Mouse (Mus musculus): ENCODE data around the gene 1700088E04Rik. TPM values are rescaled to one million over a fixed set of nuclear protein-coding genes. Genes with fewer than 3 reads are reported as not detected.

1700088E04Rik gene
- total RNA-seq (2021), result 10 to 100 TPM; 10.8 to 13.3 TPM
- long read RNA-seq, experiment 1, transcript 1700088E04Rik-211 (6 exons, 691 nt), result major isoform, 5 of 14 reads
- long read RNA-seq, experiment 1, partial matches to known transcripts, result 3 of 14 reads
- long read RNA-seq, experiment 1, other reads (novel, unspliced or antisense), result 1 of 14 reads
- long read RNA-seq, experiment 2, partial matches to known transcripts, result 0 of 7 reads
- long read RNA-seq, experiment 2, other reads (novel, unspliced or antisense), result 4 of 7 reads

- intact Hi-C loops (cut with DNase I), result loop anchor here (10.0 kb wide), 1 partner anchor 46 kb away; no protein-coding TSS in a partner anchor
- DNase-seq (ENCODE audit: low spot score in 2 of 2), result peak; percentile 94 to 97
These were observed at the start of gene 1700088E04Rik, which contains the start of gene Polr2f for GRCm38 (mm10) chr15:79140866-79141565. 1700088E04Rik (minus strand) TSS chr15:79141253. Polr2f (plus strand) TSS chr15:79141009.

GRCm38 (mm10) chr15:79187819-79188218, 46.8 kb upstream of the 1700088E04Rik start:
- no peak for DNase-seq (ENCODE audit: low spot score in 2 of 2)
- intact Hi-C loops (cut with DNase I), result no loop called here

DNA sequence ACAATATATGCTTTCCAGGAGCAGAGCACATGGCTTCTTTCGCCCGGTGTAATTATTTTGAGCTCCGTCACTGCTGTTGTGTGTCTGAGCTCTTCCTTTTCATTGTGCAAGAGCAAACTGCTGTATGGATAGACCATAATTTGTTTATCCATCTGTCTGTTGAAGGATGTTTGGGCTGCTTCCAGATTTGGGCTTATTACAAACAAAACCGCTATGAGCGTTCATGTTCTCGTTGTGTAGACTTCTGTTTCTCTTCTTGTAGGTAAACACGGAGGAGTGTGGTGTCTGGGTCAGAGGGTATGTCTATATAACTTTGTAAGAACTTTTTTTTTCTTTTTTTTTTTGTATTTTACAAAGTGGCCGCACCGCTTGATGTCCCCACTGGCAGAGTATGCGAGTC, 44.2 kb upstream of the 1700088E04Rik start:
- no peak for DNase-seq (ENCODE audit: low spot score in 2 of 2)
- intact Hi-C loops (cut with DNase I), result no loop called here

GRCm38 (mm10) chr15:79176905-79177304, 35.9 kb upstream of the 1700088E04Rik start:
- intact Hi-C loops (cut with DNase I), result no loop called here
- no peak for DNase-seq (ENCODE audit: low spot score in 2 of 2)

DNA sequence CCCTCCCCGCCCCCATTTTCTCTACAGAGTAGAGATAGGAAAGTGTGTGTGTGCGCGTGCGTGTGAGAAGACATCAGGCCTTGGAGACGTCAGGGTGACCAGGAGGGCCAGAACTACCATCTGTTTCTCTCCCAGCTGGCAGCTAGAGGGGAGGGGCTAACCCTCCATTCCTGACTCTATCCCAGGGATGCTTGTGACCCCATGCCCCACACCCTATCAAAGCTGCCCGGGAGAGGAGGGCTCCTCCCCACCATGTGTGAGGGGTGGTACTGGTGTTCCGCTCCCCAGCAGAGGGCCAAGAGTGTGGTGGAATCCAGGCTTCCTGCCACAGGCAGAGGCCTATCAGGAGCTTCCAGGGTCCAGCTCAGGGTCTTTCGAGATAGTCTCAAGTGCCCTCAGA, 25.7 kb upstream of the 1700088E04Rik start:
- intact Hi-C loops (cut with DNase I), result loop anchor here (10.0 kb wide), 1 partner anchor 48 kb away; no protein-coding TSS in a partner anchor
- no peak for DNase-seq (ENCODE audit: low spot score in 2 of 2)

GRCm38 (mm10) chr15:79165140-79165539, 24.1 kb upstream of the 1700088E04Rik start, which contains the start of gene Sox10:
Sox10 (minus strand) TSS chr15:79165240.
- intact Hi-C loops (cut with DNase I), result loop anchor here (10.0 kb wide), 1 partner anchor 50 kb away; no protein-coding TSS in a partner anchor
- no peak for DNase-seq (ENCODE audit: low spot score in 2 of 2)

DNA sequence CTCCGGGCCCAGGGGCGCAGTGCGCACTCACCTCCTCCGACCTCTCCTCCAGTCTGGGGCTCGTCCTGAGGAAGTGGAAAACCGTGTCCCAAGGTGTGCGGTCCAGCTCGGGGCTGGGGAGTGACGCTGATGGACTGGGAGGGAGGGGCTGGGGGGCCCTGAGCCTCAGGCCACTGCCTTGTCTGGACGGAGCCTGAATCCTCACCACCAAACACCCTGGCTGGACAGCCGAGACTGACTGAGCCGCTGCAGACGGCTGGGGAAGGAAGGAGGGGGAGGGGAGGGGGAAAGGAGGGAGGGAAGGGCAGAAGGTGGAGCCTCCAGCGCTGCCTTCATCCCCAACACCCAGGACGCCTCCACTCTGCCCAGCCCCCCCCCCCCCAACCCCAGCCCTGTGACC, 23.2 kb upstream of the 1700088E04Rik start:
- no peak for DNase-seq (ENCODE audit: low spot score in 2 of 2)
- intact Hi-C loops (cut with DNase I), result loop anchor here (10.0 kb wide), 1 partner anchor 51 kb away; no protein-coding TSS in a partner anchor

DNA sequence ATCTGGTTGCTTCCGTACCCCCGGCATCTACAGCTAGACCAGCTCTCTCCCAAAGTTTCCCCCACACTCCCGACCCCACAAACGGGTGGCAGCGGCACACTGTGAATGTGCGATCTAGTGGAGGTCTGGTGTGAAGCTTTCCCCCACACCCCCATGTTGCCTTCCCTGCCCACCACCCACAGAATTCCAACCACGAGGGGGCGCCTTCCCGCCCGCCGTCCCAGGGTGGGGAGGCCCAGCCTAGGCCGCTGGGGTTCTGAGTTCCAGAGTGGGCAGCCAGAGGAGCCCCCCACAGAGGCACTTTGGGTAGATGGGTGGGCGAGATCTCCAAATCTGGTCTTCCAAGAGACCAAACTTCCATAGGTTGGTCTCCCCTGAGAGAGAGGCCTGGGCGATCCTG, 21.8 kb upstream of the 1700088E04Rik start:
- no peak for DNase-seq (ENCODE audit: low spot score in 2 of 2)
- intact Hi-C loops (cut with DNase I), result loop anchor here (10.0 kb wide), 1 partner anchor 52 kb away; no protein-coding TSS in a partner anchor

DNA sequence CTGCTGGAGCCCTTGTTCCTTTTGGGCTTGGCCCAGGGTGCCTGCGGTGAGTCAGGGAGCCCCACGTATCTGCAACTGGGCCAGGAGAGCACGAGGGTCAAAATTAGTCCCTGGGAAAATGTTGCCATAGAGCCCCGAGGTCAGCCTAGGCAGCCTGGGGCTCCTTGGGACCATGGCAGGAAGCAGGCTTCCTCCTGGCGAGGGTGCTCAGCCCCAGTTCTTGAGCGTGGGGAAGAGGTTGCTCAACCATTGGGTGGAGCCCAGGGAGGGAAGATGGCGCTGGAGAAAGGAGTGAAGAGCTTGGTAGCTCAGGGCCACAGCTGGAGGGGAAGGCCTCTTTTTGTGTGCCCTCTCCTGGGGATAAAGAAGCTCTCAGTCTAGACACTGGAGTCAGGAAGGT, 21.2 kb upstream of the 1700088E04Rik start:
- intact Hi-C loops (cut with DNase I), result loop anchor here (10.0 kb wide), 1 partner anchor 52 kb away; no protein-coding TSS in a partner anchor
- no peak for DNase-seq (ENCODE audit: low spot score in 2 of 2)

GRCm38 (mm10) chr15:79155572-79155971, 14.5 kb upstream of the 1700088E04Rik start:
- intact Hi-C loops (cut with DNase I), result no loop called here

DNA sequence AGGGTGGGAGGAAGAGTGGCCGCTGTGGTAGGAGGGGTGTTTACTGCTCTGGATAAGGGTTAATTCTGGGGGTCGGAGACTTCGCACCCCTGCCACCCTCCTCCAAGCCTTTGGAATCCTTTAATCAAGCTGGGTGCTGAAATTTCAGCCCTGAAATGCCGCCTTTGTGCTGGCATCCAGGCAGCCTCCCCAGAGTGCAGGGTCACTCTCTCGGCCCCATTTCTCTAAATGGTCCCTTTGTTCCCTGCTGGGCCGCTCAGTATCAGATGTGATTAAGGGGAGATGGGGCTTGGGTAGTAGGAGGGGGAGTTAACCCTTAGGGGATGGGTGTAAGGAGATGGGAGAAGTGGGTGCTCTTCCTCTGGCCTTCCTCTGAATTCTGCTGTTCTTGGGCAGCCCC, 11.7 kb upstream of the 1700088E04Rik start:
- intact Hi-C loops (cut with DNase I), result no loop called here
- no peak for DNase-seq (ENCODE audit: low spot score in 2 of 2)

More at GRCm38 (mm10) chr15:79155572-79155971, 14.5 kb upstream of the 1700088E04Rik start:
- DNase-seq (ENCODE audit: low spot score in 2 of 2), result no peak

DNA sequence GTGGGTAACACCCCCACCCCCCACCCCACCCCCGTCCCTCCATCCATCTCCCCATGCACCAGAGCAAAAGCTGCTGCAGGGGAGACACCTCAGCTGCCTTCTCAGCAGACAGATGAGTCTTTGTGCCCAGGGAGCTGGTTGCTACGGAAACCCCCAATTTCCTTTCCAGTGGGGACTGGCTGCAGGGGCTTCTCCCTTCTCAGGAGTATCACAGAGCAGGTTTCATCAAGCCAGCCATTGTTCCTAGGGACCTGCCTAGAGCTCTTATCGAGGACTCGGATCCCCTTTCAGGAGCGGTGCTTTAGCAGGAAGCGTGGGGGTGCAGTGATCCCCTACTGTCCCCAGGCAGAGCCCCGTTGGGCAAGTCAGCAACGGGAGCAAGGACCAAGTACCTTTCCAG, 10.8 kb upstream of the 1700088E04Rik start:
- intact Hi-C loops (cut with DNase I), result no loop called here
- peak; percentile 36 to 54 for DNase-seq (ENCODE audit: low spot score in 2 of 2)

DNA sequence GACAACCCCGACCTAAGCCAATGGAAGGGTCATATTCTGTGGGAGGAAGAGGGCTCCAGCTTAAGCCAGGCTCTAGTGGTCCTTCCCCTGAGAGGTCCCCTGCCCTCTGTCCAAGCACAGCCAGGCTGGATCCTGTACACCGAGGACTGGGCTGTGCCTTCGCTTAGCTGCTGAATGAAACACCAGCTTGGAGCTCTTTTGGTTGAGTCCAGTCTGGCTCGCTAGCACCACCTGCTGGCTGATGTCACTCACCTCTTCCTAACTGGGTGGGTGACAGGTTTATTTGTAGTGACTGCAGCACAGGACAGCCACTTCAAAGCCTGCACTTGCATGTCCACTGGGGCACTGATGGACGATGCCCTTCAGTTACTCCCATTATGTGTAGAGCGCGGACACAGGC, 7.5 kb upstream of the 1700088E04Rik start:
- peak; percentile 79 to 84 for DNase-seq (ENCODE audit: low spot score in 2 of 2)
- intact Hi-C loops (cut with DNase I), result loop anchor here (10.0 kb wide), 1 partner anchor 54 kb away; no protein-coding TSS in a partner anchor

DNA sequence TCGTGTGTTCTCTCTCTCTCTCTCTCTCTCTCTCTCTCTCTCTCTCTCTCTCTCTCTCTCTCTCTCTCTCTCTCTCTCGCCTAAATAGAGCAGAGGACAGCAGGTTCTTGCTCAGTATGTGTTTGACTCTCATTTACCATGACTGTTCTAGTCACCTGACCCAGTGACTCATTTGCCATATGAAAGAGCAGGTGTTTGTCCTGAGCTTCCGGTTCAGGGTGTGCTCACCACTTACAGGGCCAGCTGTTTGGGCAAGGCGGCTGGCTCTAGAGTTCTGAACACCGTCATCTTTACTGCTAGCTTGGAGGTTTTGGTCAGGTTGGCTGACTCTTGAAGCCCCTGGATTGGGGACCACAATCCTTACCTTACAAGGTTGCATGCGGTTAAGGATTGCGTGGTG, 4.5 kb upstream of the 1700088E04Rik start:
- intact Hi-C loops (cut with DNase I), result loop anchor here (10.0 kb wide), 1 partner anchor 51 kb away; no protein-coding TSS in a partner anchor

GRCm38 (mm10) chr15:79144021-79144420, 3.0 kb upstream of the 1700088E04Rik start:
- intact Hi-C loops (cut with DNase I), result loop anchor here (10.0 kb wide), 1 partner anchor 49 kb away; no protein-coding TSS in a partner anchor
- DNase-seq (ENCODE audit: low spot score in 2 of 2), result no peak

More for the DNA sequence above, 4.5 kb upstream of the 1700088E04Rik start:
- no peak for DNase-seq (ENCODE audit: low spot score in 2 of 2)

- intact Hi-C loops (cut with DNase I), result loop anchor here (10.0 kb wide), 1 partner anchor 49 kb away; no protein-coding TSS in a partner anchor
- no peak for DNase-seq (ENCODE audit: low spot score in 2 of 2)
These were observed 2.3 kb upstream of the 1700088E04Rik start for GRCm38 (mm10) chr15:79143316-79143715.

DNA sequence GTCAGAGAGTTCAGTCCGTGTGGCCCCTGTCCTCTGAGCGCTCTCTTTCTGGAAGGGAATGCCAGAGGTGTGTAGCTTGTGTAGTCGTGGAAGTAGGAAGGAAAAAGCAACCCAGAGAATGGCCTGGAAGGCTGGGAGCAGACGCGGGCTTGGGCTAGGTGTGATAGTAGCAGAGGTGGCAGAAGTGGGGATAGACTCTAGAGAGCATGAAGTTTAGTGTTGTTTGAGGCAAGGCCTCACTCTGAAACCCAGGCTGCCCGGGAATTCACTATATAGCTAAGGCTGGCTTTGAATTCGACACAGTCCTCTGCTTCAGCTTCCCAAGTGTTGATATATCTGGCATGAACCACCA, 489 bp upstream of the 1700088E04Rik start:
- no peak for DNase-seq (ENCODE audit: low spot score in 2 of 2)
- intact Hi-C loops (cut with DNase I), result loop anchor here (10.0 kb wide), 1 partner anchor 47 kb away; no protein-coding TSS in a partner anchor

GRCm38 (mm10) chr15:79139640-79140039, 1.4 kb downstream of the 1700088E04Rik start:
- DNase-seq (ENCODE audit: low spot score in 2 of 2), result no peak
- intact Hi-C loops (cut with DNase I), result loop anchor here (10.0 kb wide), 1 partner anchor 45 kb away; no protein-coding TSS in a partner anchor

GRCm38 (mm10) chr15:79135783-79136575, 5.1 kb downstream of the 1700088E04Rik start:
- intact Hi-C loops (cut with DNase I), result no loop called here
- DNase-seq (ENCODE audit: low spot score in 2 of 2), result no peak

All from left cerebral cortex, postnatal 14 days (tissue).